Mouse (Mus musculus) heart, postnatal 0 days (tissue): ENCODE results near the gene Scamp2.

Experiments used
- CTCF ChIP-seq: IDR thresholded peaks from 2 replicates; pipeline ENCODE4 v1.5.1; 2016; ENCODE audit warnings: antibody characterized with exemption, control low read depth, low read depth
- EP300 ChIP-seq: IDR thresholded peaks from 2 replicates; pipeline ENCODE4 v1.6.1; 2016; ENCODE audit warnings: antibody characterized with exemption, low read depth

DNA sequence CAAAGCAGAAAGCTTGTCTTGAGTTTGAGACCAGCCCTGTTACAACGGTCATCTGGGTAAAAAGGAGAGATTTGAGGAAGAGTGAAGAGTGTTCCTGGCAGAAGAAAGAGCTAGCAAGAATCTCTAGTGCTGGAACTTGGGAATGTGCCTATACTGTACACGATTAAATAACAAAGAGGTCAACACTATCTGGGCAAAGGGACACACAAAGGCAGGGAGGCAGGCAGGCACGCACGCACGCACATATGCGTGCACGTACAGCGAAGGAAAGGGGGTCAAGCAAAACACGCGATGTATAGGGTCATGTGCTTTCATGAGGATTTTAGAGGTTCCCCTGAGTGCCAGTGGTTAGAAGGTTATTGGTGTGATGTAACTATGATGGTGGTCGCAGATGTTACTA, 7.6 kb upstream of the Scamp2 start:
- TF ChIP-seq CTCF (no peak), EP300 (no peak)
